Mouse (Mus musculus): ENCODE measurements around the gene Cd24a. TPM values are rescaled to one million over a fixed set of nuclear protein-coding genes. Genes with fewer than 3 reads are reported as not detected.
A peak's percentile ranks its signal among the peaks of the same experiment; 100 is the strongest.

Gene Cd24a
- polyA plus RNA-seq, 2 experiments: 1,014 to 1,175 TPM

- no peak overlapping the region for H3K9ac ChIP-seq (replicated peaks)
- H3K27me3 ChIP-seq (ENCODE audit: control insufficient read depth, insufficient read depth, low read length): no peaks in the 10 kb centered on the region; the same call in 1 of the 2 replicates
- WGBS (ENCODE audit: insufficient replicate concordance): 62% methylated on average over 5 of the region's 5 CpGs
- TF ChIP-seq EP300 (IDR thresholded peaks at IDR 0.05; ENCODE audit: low read depth) (no peak), CTCF (IDR thresholded peaks at IDR 0.05; ENCODE audit: low read depth) (no peak)
- ATAC-seq (ENCODE audit: insufficient read depth) (no peak), DNase-seq (ENCODE audit: low read depth in 3 of 3, low spot score in 3 of 3) (no peak)
- H3K27ac ChIP-seq: no peak overlapping the region
- no peaks in the 10 kb centered on the region for H3K36me3 ChIP-seq (replicated peaks; ENCODE audit: control insufficient read depth, insufficient read depth, low read depth)
- no peak overlapping the region for H3K4me2 ChIP-seq (ENCODE audit: low read depth)
- no peaks in the 10 kb centered on the region for H3K9me3 ChIP-seq (ENCODE audit: control insufficient read depth, low read length)
- no peak overlapping the region for H3K4me3 ChIP-seq (ENCODE audit: insufficient read depth in 1 of 2, low read depth in 2 of 2, low read length in 2 of 2)
- no peaks in the 10 kb centered on the region for H3K4me1 ChIP-seq (replicated peaks; ENCODE audit: control insufficient read depth in 2 of 2, insufficient read depth in 2 of 2, low read length in 1 of 2)
Measured at GRCm38 (mm10) chr10:43557630-43558165, 20.4 kb upstream of the Cd24a start.

GRCm38 (mm10) chr10:43559313-43559712 is 18.8 kb upstream of the Cd24a start:
- H3K9ac ChIP-seq (replicated peaks): no peak overlapping the region
- DNase-seq (ENCODE audit: low read depth in 3 of 3, low spot score in 3 of 3) (no peak), ATAC-seq (ENCODE audit: insufficient read depth) (no peak)
- no peak overlapping the region for H3K4me2 ChIP-seq (ENCODE audit: low read depth)
- H3K36me3 ChIP-seq (replicated peaks; ENCODE audit: control insufficient read depth, insufficient read depth, low read depth): no peaks in the 10 kb centered on the region
- no peak for TF ChIP-seq EP300 (IDR thresholded peaks at IDR 0.05; ENCODE audit: low read depth)
- TF ChIP-seq CTCF (IDR thresholded peaks at IDR 0.05; ENCODE audit: low read depth): no peak
- H3K27me3 ChIP-seq (ENCODE audit: control insufficient read depth, insufficient read depth, low read length): no peaks in the 10 kb centered on the region; the same call in 1 of the 2 replicates
- H3K4me1 ChIP-seq (replicated peaks; ENCODE audit: control insufficient read depth in 2 of 2, insufficient read depth in 2 of 2, low read length in 1 of 2): no peaks in the 10 kb centered on the region
- no peaks in the 10 kb centered on the region for H3K9me3 ChIP-seq (ENCODE audit: control insufficient read depth, low read length)
- H3K4me3 ChIP-seq (ENCODE audit: insufficient read depth in 1 of 2, low read depth in 2 of 2, low read length in 2 of 2): no peak overlapping the region
- WGBS (ENCODE audit: insufficient replicate concordance): 61% methylated on average over 11 of the region's 11 CpGs
- H3K27ac ChIP-seq: no peak overlapping the region

GRCm38 (mm10) chr10:43560765-43561164 is 17.3 kb upstream of the Cd24a start:
- WGBS (ENCODE audit: insufficient replicate concordance): 31% methylated on average over 2 of the region's 2 CpGs

GRCm38 (mm10) chr10:43561311-43561710 is 16.8 kb upstream of the Cd24a start:
- Histone ChIP-seq H3K36me3 (replicated peaks; ENCODE audit: control insufficient read depth, insufficient read depth, low read depth) (no peaks in the 10 kb centered on the region), H3K4me3 (ENCODE audit: insufficient read depth in 1 of 2, low read depth in 2 of 2, low read length in 2 of 2) (no peak overlapping the region), H3K9ac (replicated peaks) (no peak overlapping the region), H3K4me2 (ENCODE audit: low read depth) (no peak overlapping the region), H3K4me1 (replicated peaks; ENCODE audit: control insufficient read depth in 2 of 2, insufficient read depth in 2 of 2, low read length in 1 of 2) (no peaks in the 10 kb centered on the region), H3K27ac (no peak overlapping the region), H3K9me3 (ENCODE audit: control insufficient read depth, low read length) (no peaks in the 10 kb centered on the region), H3K27me3 (ENCODE audit: control insufficient read depth, insufficient read depth, low read length) (no peaks in the 10 kb centered on the region; the same call in 1 of the 2 replicates)
- DNase-seq (ENCODE audit: low read depth in 3 of 3, low spot score in 3 of 3) (no peak), ATAC-seq (ENCODE audit: insufficient read depth) (no peak)
- 69% methylated on average over 2 of the region's 2 CpGs for WGBS (ENCODE audit: insufficient replicate concordance)
- TF ChIP-seq CTCF (IDR thresholded peaks at IDR 0.05; ENCODE audit: low read depth) (peak; percentile 21; the same call in 1 of the 2 replicates), EP300 (IDR thresholded peaks at IDR 0.05; ENCODE audit: low read depth) (no peak)

More at GRCm38 (mm10) chr10:43560765-43561164, 17.3 kb upstream of the Cd24a start:
- Histone ChIP-seq H3K9me3 (ENCODE audit: control insufficient read depth, low read length) (no peaks in the 10 kb centered on the region), H3K4me2 (ENCODE audit: low read depth) (no peak overlapping the region), H3K27me3 (ENCODE audit: control insufficient read depth, insufficient read depth, low read length) (no peaks in the 10 kb centered on the region; the same call in 1 of the 2 replicates), H3K9ac (replicated peaks) (no peak overlapping the region), H3K36me3 (replicated peaks; ENCODE audit: control insufficient read depth, insufficient read depth, low read depth) (no peaks in the 10 kb centered on the region), H3K4me3 (ENCODE audit: insufficient read depth in 1 of 2, low read depth in 2 of 2, low read length in 2 of 2) (no peak overlapping the region), H3K4me1 (replicated peaks; ENCODE audit: control insufficient read depth in 2 of 2, insufficient read depth in 2 of 2, low read length in 1 of 2) (no peaks in the 10 kb centered on the region), H3K27ac (no peak overlapping the region)
- no peak for ATAC-seq (ENCODE audit: insufficient read depth)
- DNase-seq (ENCODE audit: low read depth in 3 of 3, low spot score in 3 of 3): no peak
- peak; percentile 59 for TF ChIP-seq CTCF (IDR thresholded peaks at IDR 0.05; ENCODE audit: low read depth)
- no peak for TF ChIP-seq EP300 (IDR thresholded peaks at IDR 0.05; ENCODE audit: low read depth)

- WGBS (ENCODE audit: insufficient replicate concordance): 74% methylated on average over 2 of the region's 2 CpGs
- Histone ChIP-seq H3K36me3 (replicated peaks; ENCODE audit: control insufficient read depth, insufficient read depth, low read depth) (no peaks in the 10 kb centered on the region), H3K9me3 (ENCODE audit: control insufficient read depth, low read length) (no peaks in the 10 kb centered on the region; the same call in 1 of the 2 replicates), H3K27ac (no peak overlapping the region), H3K4me2 (ENCODE audit: low read depth) (no peak overlapping the region), H3K9ac (replicated peaks) (no peak overlapping the region), H3K4me1 (replicated peaks; ENCODE audit: control insufficient read depth in 2 of 2, insufficient read depth in 2 of 2, low read length in 1 of 2) (peaks cover 8 to 11% of the 10 kb centered on the region in 2 experiments), H3K4me3 (ENCODE audit: insufficient read depth in 1 of 2, low read depth in 2 of 2, low read length in 2 of 2) (no peak overlapping the region), H3K27me3 (ENCODE audit: control insufficient read depth, insufficient read depth, low read length) (no peaks in the 10 kb centered on the region)
- ATAC-seq (ENCODE audit: insufficient read depth): no peak
- no peak for TF ChIP-seq EP300 (IDR thresholded peaks at IDR 0.05; ENCODE audit: low read depth)
- no peak for TF ChIP-seq CTCF (IDR thresholded peaks at IDR 0.05; ENCODE audit: low read depth)
- DNase-seq (ENCODE audit: low read depth in 3 of 3, low spot score in 3 of 3): no peak
Measured at GRCm38 (mm10) chr10:43574352-43574751, 3.7 kb upstream of the Cd24a start.
